Mouse (Mus musculus): ENCODE measurements at regions not wholly inside any gene's neighbourhood (a gene's known extent, or its start where the extent isn't known, plus 50 kb on each side); places are given as distances from the start of the nearest gene placed in this dataset.

DNA sequence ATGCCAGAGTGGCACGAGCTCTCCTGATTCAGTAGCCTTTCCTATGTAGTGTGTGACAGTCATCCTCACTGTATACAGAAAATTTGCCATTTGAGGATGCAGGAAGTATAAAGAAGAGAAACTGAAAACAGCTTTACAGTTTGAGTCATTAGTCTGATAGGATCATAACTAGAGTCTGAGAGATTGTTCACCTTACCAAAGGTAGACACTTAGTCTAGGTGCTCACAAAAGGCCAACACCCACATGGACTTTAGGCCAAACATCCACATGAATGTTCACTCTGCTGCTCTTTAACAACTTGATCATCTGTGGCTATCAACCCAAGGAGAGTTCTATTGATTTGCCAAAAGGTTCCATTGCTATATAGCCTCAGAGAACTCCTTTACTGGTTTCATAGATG lies 547.2 kb downstream of the Tns1 start:
- WGBS = 100% methylated on average over 1 of the region's 1 CpGs
- Histone ChIP-seq H3K4me1 (ENCODE audit: control insufficient read depth, insufficient read depth, low read length) (no peaks in the 10 kb centered on the region), H3K27ac (ENCODE audit: low read length) (no peak overlapping the region), H3K4me2 (ENCODE audit: low read length) (no peak overlapping the region), H3K36me3 (ENCODE audit: control insufficient read depth, insufficient read depth, low read length) (no peaks in the 10 kb centered on the region), H3K27me3 (ENCODE audit: control insufficient read depth, insufficient read depth, low read depth, low read length) (no peaks in the 10 kb centered on the region), H3K9me3 (replicated peaks; ENCODE audit: control insufficient read depth, low read length, poor library complexity, severe bottlenecking) (no peaks in the 10 kb centered on the region), H3K4me3 (ENCODE audit: low read depth, low read length) (no peak overlapping the region), H3K9ac (ENCODE audit: low read depth, low read length) (no peak overlapping the region)
- ATAC-seq = no peak

DNA sequence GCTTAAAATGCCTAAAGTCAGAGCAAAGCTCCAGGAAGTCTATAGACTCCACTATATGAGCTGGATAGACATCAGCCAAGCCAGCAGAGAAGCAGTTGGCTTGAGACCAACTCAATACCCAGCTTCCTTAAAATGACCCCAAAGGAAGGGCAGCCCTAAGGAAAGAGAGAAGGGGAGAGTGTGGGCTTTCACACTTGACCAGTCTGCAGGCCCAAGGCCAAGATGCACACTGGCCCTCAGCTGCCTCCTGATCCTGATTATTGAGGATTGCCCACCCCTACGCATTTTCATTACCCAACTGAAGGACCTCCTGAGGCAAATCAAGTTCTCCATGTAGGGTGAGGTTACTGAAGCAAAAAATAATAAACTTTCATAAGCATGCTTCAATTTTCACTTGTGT lies 548.6 kb downstream of the Tns1 start:
- ATAC-seq = no peak
- WGBS = 50% methylated on average over 1 of the region's 1 CpGs
- no peaks in the 10 kb centered on the region for H3K36me3 ChIP-seq (ENCODE audit: control insufficient read depth, insufficient read depth, low read length)

DNA sequence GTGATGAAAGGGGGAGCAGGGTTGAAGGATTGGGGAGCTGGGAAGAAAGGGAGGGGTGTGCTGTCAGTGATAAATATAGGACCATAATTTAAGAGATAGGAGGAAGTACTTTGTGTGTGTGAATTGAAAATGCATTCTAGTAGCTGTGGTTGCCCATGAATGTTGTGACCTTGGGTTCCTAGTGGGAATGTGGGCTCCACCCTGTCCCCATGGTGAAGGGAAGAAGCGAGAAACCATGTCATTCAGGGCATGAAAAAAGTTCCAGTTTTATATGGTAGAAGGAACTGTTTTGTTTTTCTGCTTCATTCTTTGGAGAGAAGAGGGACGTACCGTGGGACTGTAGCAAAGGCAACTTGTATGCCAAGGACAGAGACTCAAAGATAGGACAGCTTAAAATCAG lies 553.3 kb downstream of the Tns1 start:
- WGBS = 81% methylated on average over 3 of the region's 3 CpGs

More for the DNA sequence above, 548.6 kb downstream of the Tns1 start:
- no peak overlapping the region for H3K9ac ChIP-seq (ENCODE audit: low read depth, low read length)
- no peaks in the 10 kb centered on the region for H3K27me3 ChIP-seq (ENCODE audit: control insufficient read depth, insufficient read depth, low read depth, low read length)
- H3K9me3 ChIP-seq (replicated peaks; ENCODE audit: control insufficient read depth, low read length, poor library complexity, severe bottlenecking) = no peaks in the 10 kb centered on the region
- H3K4me2 ChIP-seq (ENCODE audit: low read length) = no peak overlapping the region
- no peaks in the 10 kb centered on the region for H3K4me1 ChIP-seq (ENCODE audit: control insufficient read depth, insufficient read depth, low read length)
- no peak overlapping the region for H3K4me3 ChIP-seq (ENCODE audit: low read depth, low read length)
- H3K27ac ChIP-seq (ENCODE audit: low read length) = no peak overlapping the region

DNA sequence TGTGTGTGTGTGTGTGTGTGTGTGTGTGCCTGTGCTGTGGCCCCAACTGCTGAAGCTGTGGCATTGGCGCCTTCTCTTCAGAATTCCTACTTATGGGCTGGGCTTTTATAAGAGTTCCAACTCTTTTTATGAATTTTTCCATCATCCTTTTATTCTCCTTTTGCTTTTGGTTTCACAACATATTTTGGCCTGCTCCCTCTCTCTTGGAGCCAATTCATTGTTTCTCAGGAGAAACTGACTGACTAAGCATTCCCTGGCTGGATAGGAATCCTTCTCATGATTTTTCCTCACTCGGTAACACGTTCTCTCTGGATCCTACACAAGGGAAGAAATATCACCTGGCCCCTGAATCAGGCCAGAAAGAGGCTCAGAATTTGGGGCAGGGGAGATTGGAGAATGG lies 551.1 kb upstream of the Tnp1 start:
- Histone ChIP-seq H3K27me3 (ENCODE audit: control insufficient read depth, insufficient read depth, low read depth, low read length) (no peaks in the 10 kb centered on the region), H3K4me1 (ENCODE audit: control insufficient read depth, insufficient read depth, low read length) (no peaks in the 10 kb centered on the region), H3K4me3 (ENCODE audit: low read depth, low read length) (no peak overlapping the region), H3K27ac (ENCODE audit: low read length) (no peak overlapping the region), H3K36me3 (ENCODE audit: control insufficient read depth, insufficient read depth, low read length) (no peaks in the 10 kb centered on the region), H3K9me3 (replicated peaks; ENCODE audit: control insufficient read depth, low read length, poor library complexity, severe bottlenecking) (peaks cover 3% of the 10 kb centered on the region; the same call in 1 of the 2 replicates), H3K9ac (ENCODE audit: low read depth, low read length) (no peak overlapping the region), H3K4me2 (ENCODE audit: low read length) (no peak overlapping the region)
- WGBS = 94% methylated on average over 3 of the region's 3 CpGs
- ATAC-seq = no peak

More for the DNA sequence above, 553.3 kb downstream of the Tns1 start:
- H3K27ac ChIP-seq (ENCODE audit: low read length) = no peak overlapping the region
- ATAC-seq = no peak
- H3K9me3 ChIP-seq (replicated peaks; ENCODE audit: control insufficient read depth, low read length, poor library complexity, severe bottlenecking) = no peaks in the 10 kb centered on the region
- H3K36me3 ChIP-seq (ENCODE audit: control insufficient read depth, insufficient read depth, low read length) = no peaks in the 10 kb centered on the region
- H3K27me3 ChIP-seq (ENCODE audit: control insufficient read depth, insufficient read depth, low read depth, low read length) = no peaks in the 10 kb centered on the region
- no peak overlapping the region for H3K4me2 ChIP-seq (ENCODE audit: low read length)
- H3K4me1 ChIP-seq (ENCODE audit: control insufficient read depth, insufficient read depth, low read length) = no peaks in the 10 kb centered on the region
- H3K4me3 ChIP-seq (ENCODE audit: low read depth, low read length) = no peak overlapping the region
- H3K9ac ChIP-seq (ENCODE audit: low read depth, low read length) = no peak overlapping the region

DNA sequence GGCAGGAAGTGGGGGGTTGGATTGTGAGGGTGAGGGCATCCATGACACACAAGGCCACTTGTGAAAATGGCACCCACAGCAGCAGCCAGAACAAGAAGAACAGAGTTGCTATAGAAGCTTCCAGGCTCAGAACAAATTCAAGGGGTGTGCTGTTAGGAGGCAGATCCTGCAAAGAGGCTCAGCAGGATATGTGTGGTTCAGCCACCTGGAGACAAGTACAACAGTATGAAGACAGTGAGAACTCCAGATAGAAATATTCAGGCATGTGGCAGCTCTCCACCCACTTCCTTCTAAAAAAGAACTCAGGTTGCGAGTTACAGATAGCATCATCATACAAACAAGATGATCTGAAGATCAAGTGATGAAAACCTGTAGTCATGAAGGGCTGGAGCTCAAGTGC lies 544.9 kb upstream of the Tnp1 start:
- Histone ChIP-seq H3K27ac (ENCODE audit: low read length) (no peak overlapping the region), H3K36me3 (ENCODE audit: control insufficient read depth, insufficient read depth, low read length) (no peaks in the 10 kb centered on the region), H3K27me3 (ENCODE audit: control insufficient read depth, insufficient read depth, low read depth, low read length) (no peaks in the 10 kb centered on the region), H3K4me1 (ENCODE audit: control insufficient read depth, insufficient read depth, low read length) (no peaks in the 10 kb centered on the region), H3K9me3 (replicated peaks; ENCODE audit: control insufficient read depth, low read length, poor library complexity, severe bottlenecking) (peaks cover 3% of the 10 kb centered on the region; the same call in 1 of the 2 replicates), H3K4me2 (ENCODE audit: low read length) (no peak overlapping the region), H3K4me3 (ENCODE audit: low read depth, low read length) (no peak overlapping the region), H3K9ac (ENCODE audit: low read depth, low read length) (no peak overlapping the region)
- ATAC-seq = no peak
- 89% methylated on average over 1 of the region's 1 CpGs for WGBS

DNA sequence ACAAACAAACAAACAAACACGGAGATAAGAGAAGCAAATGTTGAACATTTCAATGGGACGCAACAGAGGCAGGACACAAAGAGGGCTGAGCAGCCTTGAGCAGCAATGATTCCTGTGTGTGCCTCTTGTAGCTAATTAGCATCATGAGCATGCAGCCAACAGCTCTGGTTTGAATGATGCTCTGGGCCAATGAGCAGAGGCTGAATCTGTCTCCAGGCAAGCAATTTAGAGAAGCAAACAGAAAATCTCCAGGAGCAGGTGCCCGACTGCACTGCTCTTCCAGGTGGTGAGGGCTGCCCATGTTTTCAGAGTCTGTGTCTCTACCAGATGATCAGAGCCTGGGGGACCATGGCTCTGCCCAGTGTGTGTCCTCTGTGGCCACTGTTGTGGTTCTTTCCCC lies 532.2 kb upstream of the Tnp1 start:
- Histone ChIP-seq H3K9me3 (replicated peaks; ENCODE audit: control insufficient read depth, low read length, poor library complexity, severe bottlenecking) (no peaks in the 10 kb centered on the region), H3K36me3 (ENCODE audit: control insufficient read depth, insufficient read depth, low read length) (no peaks in the 10 kb centered on the region), H3K4me3 (ENCODE audit: low read depth, low read length) (no peak overlapping the region), H3K4me1 (ENCODE audit: control insufficient read depth, insufficient read depth, low read length) (no peaks in the 10 kb centered on the region), H3K27me3 (ENCODE audit: control insufficient read depth, insufficient read depth, low read depth, low read length) (no peaks in the 10 kb centered on the region), H3K4me2 (ENCODE audit: low read length) (no peak overlapping the region), H3K27ac (ENCODE audit: low read length) (no peak overlapping the region), H3K9ac (ENCODE audit: low read depth, low read length) (no peak overlapping the region)
- ATAC-seq = peak; percentile 71; the same call in 1 of the 2 replicates
- 65% methylated on average over 3 of the region's 3 CpGs for WGBS

DNA sequence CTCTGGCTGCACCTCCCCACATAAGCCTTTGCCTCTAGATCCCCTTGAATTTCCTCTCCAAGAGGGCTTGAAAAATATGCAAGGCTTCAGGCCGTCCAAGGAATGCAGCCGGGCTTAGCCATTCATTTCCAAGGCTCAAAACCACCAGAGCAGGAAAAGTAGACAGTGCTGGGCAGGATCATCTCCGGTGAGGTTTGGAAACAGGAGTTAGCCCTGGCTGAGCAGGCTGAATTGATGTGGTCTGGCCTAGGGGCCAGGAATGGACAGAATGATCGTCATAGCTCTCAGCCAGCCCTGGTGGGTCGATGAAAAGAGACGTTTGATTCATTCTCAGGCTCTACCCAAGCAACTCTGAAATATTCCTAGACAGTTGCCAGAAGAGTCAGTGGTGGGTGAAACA lies 529.7 kb upstream of the Tnp1 start:
- no peak for ATAC-seq
- 59% methylated on average over 6 of the region's 6 CpGs for whole genome bisulfite sequencing
- no peaks in the 10 kb centered on the region for H3K9me3 ChIP-seq (replicated peaks; ENCODE audit: control insufficient read depth, low read length, poor library complexity, severe bottlenecking)

DNA sequence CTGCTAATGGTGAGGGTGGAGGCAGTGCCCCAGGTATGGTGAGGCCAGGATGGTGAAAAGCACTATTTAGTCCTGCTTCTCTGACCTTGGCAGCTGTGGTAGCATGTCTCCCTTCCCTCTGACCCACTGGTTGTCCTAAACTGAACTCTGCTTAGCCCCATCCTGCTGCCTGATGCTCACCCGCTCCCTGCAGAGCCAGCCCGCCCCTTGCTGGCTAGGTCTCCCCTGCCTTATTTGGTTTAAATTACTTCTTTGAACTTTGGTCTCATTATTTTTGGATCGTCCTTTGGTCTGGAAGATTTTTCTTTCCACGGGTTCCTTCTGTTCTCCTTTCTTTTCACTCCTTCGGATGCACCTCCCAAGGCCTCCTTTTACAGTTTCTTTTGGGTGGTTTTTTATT lies 525.7 kb upstream of the Tnp1 start:
- H3K27ac ChIP-seq (ENCODE audit: low read length) = no peak overlapping the region
- H3K4me1 ChIP-seq (ENCODE audit: control insufficient read depth, insufficient read depth, low read length) = peaks cover 3% of the 10 kb centered on the region; the same call in 1 of the 2 replicates
- no peaks in the 10 kb centered on the region for H3K27me3 ChIP-seq (ENCODE audit: control insufficient read depth, insufficient read depth, low read depth, low read length)
- H3K4me2 ChIP-seq (ENCODE audit: low read length) = no peak overlapping the region
- no peak overlapping the region for H3K9ac ChIP-seq (ENCODE audit: low read depth, low read length)
- 44% methylated on average over 5 of the region's 5 CpGs for WGBS
- no peaks in the 10 kb centered on the region for H3K9me3 ChIP-seq (replicated peaks; ENCODE audit: control insufficient read depth, low read length, poor library complexity, severe bottlenecking)
- H3K4me3 ChIP-seq (ENCODE audit: low read depth, low read length) = no peak overlapping the region
- ATAC-seq = no peak
- no peaks in the 10 kb centered on the region for H3K36me3 ChIP-seq (ENCODE audit: control insufficient read depth, insufficient read depth, low read length)

More for the DNA sequence above, 529.7 kb upstream of the Tnp1 start:
- Histone ChIP-seq H3K4me1 (ENCODE audit: control insufficient read depth, insufficient read depth, low read length) (no peaks in the 10 kb centered on the region), H3K36me3 (ENCODE audit: control insufficient read depth, insufficient read depth, low read length) (no peaks in the 10 kb centered on the region), H3K4me3 (ENCODE audit: low read depth, low read length) (no peak overlapping the region), H3K9ac (ENCODE audit: low read depth, low read length) (no peak overlapping the region), H3K27ac (ENCODE audit: low read length) (no peak overlapping the region), H3K4me2 (ENCODE audit: low read length) (no peak overlapping the region), H3K27me3 (ENCODE audit: control insufficient read depth, insufficient read depth, low read depth, low read length) (no peaks in the 10 kb centered on the region)

DNA sequence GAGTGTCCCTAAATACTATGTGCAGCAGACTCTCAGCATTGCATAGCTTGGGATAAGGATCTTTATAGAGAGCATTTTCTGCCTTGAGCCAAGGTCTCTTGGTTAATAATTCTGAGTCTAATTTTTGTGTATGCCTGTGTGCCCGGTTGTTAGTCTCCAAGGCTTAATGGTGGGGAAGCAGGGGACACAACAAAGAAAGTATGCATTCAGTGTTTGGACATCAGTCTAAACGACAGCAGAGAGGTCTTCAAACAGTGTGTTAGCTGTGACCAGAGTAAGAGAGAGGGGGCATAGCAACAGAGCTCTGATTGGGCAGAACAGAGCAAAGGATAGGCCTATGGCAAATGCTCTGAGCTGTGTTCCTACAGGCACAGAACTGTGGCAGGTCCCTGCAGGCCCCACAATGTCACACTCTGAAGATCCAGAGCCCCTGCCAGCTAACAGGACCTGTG lies 522.7 kb upstream of the Tnp1 start:
- Histone ChIP-seq H3K9me3 (replicated peaks; ENCODE audit: control insufficient read depth, low read length, poor library complexity, severe bottlenecking) (no peaks in the 10 kb centered on the region), H3K27me3 (ENCODE audit: control insufficient read depth, insufficient read depth, low read depth, low read length) (no peaks in the 10 kb centered on the region), H3K4me1 (ENCODE audit: control insufficient read depth, insufficient read depth, low read length) (peaks cover 3% of the 10 kb centered on the region; the same call in 1 of the 2 replicates), H3K9ac (ENCODE audit: low read depth, low read length) (no peak overlapping the region), H3K4me2 (ENCODE audit: low read length) (no peak overlapping the region), H3K36me3 (ENCODE audit: control insufficient read depth, insufficient read depth, low read length) (no peaks in the 10 kb centered on the region), H3K27ac (ENCODE audit: low read length) (peak overlapping the region; percentile 54; the same call in 1 of the 2 replicates), H3K4me3 (ENCODE audit: low read depth, low read length) (no peak overlapping the region)
- ATAC-seq = peak; percentile 97
- 45% methylated on average over 2 of the region's 2 CpGs for WGBS
